Mouse (Mus musculus) left cerebral cortex, postnatal 25 days (tissue): ENCODE measurements around the gene Tmem26. TPM values are rescaled to one million over a fixed set of nuclear protein-coding genes. Genes with fewer than 3 reads are reported as not detected.
"Not testable (repeated sequence)": the region's sequence is repeated elsewhere in the genome, so short reads cannot be mapped to it uniquely, and the experiment has no call there.

Experiments
- DNase-seq, 2 experiments: peaks; one replicate each; pipeline ENCODE4 v3.0.0; 2022; ENCODE audit warnings: low spot score in 2 of 2, mixed read lengths in 1 of 2
- intact Hi-C: fragments of 180-260 bp; cut with DNase I; formaldehyde crosslinking; loops from one replicate; pipeline ENCODE4 v1.15.1; 2025
- total RNA-seq, 2 experiments: library from RNA; stranded (reverse); gene quantifications; 2 replicates each; pipeline ENCODE4 v1.2.3; 2021

The Tmem26 gene
- total RNA-seq, 2 experiments from 2014 or later: 0.28 to 0.30 TPM

DNA sequence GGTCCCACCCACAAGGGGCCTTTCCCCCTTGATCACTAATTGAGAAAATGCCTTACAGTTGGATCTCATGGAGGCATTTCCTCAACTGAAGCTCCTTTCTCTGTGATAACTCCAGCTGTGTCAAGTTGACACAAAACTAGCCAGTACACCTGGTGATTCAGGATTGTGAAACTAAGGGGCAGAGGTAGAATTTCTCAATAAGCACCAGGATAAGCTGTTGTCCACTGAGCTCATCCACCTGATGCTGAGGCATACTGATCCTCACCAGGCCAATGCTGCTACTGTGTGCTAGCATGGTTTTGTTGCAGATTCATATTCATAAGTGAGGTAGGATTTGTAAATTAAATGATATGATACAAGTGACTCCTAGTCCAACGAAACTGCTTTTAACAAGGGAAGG, 15.5 kb downstream of the Tmem26 start:
- DNase-seq, intact Hi-C loops: not testable (repeated sequence)

DNA sequence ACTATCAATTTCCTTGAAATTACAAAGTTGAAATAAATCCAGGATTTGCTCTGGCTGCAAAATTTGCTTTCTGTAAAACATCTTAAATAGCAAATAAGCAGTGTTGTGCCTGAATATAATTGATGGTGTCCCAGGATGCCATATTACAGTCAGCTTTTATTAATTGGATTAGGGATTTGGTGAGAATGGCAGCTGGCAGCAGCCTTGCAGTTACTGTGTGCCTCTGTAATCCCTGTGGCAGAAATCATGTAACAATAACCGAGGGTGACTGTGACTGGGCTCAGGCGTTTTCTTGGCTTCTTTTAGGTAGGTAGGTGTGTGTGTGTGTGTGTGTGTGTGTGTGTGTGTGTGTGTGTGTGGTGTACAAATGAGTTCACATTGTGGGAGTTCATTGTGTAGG, 16.8 kb downstream of the Tmem26 start:
- DNase-seq: no peak
- intact Hi-C loops: no loop called here

DNA sequence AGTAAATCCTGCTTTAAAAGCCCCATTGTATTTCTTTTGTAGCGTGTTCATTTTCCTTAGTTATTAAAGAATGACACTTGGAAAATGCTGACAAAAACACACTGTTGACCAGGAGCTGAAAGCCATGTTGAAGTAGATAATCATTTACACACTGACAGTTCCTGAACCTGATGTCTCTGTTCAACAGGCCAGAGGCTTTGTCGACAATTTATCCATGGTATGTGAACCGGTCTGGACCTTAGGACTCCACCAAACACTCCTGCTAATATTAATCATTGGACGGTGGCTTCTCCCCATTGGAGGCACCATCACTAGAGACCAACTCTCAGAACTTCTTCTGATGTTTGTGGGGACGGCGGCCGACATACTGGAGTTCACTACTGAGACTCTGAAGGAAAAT, 27.5 kb downstream of the Tmem26 start:
- intact Hi-C loops: no loop called here
- DNase-seq: no peak

DNA sequence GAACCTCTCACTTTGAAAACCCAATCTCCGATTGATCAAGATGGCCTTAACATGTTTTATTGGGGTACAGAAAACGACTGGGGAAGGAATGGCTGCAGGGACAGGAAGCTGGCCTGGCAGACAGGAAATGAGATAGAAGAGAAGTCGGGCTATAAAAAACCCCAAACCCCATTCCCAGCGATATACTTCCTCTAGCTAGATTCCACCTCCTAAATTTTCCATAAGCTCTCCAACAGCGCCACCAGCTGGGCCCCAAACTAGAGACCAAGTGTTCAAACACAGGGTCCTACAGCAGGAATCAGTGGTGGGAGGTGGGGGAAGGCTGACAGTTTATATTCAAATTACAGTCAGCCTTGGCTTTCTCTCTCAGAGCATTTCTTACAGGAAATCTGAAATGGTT, 35.8 kb downstream of the Tmem26 start:
- intact Hi-C loops: no loop called here
- DNase-seq: peak in 1 of 2 experiments; percentile 9

DNA sequence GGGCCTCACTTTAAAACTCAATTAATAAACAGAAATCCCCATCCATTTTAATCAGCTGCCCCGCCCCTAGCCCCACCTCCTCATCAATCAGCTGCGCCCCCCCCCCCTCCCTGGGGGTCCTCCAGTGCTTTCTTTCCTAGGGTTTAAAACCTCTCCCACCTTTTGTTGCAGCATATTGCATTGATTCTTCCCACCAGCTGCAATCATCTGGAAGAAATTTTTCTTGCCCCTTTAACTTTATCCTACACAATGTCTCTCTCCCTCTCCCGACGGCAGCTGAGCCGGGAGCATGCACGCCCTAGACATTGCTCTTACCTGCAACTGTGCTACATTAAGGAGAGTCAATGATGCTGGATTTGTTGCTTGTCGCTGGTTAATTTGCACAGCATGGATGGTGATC, 36.3 kb downstream of the Tmem26 start:
- intact Hi-C loops: no loop called here
- DNase-seq: no peak

DNA sequence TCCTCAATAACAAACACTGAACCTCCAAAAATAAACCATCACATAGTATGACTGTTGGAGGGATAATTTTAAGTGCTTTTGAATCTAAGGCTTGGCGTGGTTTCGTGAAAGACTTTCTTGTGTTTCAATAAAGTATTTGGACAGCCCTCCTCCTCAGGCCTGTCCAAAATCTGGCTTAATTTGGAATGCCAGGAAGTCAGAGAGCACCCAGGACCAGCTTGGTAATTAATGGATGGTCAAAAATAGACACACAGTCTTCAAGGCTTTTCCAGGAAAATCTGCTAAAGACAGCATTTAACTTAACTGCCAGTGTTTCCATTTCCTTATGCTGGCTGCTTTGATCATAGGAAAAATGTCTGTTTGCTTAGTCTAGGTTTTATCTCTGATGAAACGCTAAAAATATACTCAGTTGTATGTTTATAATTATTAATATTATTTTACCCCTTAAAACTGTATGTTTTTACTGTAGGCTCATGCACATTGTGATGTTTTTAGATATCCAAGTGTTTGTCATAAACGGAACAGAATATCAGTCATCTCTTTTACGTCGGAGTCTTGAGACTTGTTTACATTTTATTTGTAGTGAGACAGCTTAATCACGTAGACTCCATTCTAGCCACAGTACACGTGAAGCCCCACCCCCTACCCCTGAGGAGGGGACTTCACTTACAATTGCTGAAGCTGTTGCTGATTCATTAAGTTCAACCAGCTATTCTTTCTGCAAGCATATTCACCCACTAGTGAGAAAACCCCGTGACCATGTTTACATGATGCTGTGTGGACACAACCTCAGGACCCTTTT, 57.8 kb downstream of the Tmem26 start:
- DNase-seq: no peak
- intact Hi-C loops: no loop called here

DNA sequence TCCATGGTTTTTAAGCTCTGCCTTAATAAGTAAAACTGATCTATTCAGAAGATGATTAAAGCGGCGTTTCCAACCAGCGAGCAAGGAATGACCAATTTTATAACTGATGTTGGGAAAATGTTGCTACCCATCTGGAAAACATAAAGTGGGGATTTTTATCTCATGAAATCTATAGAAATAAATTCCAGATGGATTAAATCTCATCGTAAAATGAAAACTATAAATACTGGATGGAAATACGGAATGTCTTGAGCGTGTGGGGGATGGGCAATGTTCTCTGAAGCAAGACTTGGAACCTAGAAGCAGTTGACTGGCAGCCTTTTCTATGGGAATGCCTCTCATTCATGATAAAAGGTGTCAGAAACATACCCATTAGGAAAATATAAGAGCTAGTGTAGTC, 59.3 kb downstream of the Tmem26 start:
- DNase-seq: no peak
- intact Hi-C loops: no loop called here

DNA sequence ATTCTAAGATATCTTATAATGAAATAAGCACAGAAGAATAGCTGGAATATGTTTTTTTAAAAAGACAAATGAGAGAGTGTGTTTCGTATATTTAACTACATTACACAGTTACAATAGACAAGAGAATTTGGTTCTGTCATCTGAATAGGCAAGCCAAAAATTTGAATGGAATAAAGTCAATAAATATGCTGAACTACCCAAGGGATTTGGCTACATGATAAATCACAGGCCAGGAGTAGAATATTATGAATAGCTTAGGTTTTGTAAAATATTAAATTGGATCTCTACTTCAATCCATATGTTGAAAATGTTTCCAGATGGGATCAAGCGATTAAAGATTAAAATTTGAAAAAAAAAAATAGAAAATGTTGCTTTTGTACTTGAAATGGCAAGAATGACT, 60.4 kb downstream of the Tmem26 start:
- intact Hi-C loops: no loop called here
- no peak for DNase-seq

DNA sequence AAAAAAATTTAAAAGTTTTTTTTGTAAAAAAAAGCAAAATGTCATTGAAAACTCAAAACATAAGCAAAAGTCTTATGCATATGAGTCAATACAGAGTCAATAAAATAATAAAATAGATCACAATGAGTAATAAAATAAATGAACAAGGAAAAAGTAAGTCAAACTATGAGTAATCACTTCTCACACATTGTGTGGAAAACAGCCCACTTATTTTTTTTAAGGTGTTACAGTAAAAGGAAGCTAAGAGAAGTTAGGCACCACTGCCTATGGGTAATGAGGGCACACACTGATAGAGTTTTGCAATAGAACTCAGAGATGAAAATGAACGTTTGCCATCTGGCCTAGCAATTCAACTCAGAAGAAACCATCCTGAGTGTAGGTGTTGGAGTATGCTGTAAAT, 61.0 kb downstream of the Tmem26 start:
- intact Hi-C loops: no loop called here

DNA sequence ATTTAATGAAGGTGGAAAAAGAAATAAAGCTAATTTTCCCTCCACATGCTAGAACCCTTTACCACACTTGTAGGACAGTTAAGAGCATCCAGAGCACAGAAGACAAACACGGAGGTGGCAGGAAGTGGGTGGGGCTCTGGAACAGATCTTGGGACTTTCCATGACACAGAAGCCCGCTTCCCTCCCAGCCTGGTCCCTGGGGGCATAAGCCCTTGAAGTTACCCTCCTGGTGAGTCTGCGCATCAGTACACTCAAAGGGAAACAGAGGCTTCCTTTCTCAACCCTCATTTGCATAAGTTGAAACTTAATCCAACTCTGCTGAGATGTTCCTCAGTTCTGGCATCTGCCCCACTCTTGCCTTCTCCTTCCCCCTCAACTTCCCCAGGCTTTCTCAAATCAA, 72.0 kb downstream of the Tmem26 start:
- DNase-seq: peak in 1 of 2 experiments; percentile 4
- intact Hi-C loops: no loop called here

More for the DNA sequence above, 61.0 kb downstream of the Tmem26 start:
- DNase-seq: no peak

DNA sequence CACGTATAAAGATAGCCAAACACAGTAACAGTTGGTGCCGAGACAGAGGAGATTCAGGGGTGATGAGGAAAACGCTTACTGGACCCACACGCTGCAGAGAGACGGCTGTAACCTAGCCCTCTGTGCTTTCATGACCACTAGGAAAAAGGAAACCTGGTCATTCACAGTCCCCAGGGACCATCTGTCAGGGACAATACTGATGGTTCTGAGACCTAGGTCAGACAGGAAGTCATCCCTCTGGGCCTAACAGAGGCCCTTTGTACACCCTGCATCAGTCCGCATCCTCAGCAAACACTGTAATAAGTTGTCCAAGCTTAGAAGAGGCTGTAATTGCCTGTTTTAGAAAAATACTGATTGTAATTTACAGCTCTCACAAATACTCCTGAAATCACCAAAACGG, 76.4 kb downstream of the Tmem26 start:
- intact Hi-C loops: no loop called here
- DNase-seq: no peak

DNA sequence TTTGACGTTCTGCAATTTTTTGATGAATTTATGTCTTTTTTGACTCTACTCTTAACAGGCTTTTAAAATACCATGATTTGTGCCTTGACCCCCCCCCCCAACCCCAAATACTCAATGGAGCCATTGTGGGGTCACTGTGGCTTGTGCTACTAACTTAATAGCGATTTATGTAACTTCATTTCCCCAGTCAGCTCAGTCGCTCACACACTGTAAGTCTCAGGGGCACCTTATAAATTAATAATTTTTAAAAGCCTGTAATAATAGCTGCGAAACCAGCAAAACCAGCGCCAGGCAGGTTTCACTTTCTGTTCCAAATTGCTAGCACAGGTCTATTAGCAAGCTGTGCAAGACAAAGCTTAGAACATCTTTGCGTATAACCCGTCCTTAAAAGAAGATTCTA, 76.9 kb downstream of the Tmem26 start:
- intact Hi-C loops: no loop called here
- DNase-seq: no peak

DNA sequence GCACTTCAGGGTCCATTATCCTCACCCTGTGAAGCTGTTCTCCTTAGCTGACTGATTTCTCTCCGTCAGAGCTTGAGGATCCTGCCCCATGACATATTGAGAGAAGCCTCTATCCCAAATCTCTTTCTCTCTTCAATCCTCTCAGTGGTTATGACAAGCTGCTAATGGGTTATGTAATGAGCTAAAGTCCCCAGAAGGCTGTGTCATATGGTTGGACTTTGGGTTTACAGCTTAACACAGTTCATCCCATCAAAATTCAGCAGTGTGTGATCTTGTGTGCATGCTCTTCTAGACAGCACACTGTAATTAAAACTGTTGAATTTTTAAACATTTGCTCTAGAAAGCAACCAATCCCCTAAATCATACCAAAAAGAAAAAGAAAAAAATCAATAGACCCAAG, 82.9 kb downstream of the Tmem26 start:
- no peak for DNase-seq
- intact Hi-C loops: no loop called here

DNA sequence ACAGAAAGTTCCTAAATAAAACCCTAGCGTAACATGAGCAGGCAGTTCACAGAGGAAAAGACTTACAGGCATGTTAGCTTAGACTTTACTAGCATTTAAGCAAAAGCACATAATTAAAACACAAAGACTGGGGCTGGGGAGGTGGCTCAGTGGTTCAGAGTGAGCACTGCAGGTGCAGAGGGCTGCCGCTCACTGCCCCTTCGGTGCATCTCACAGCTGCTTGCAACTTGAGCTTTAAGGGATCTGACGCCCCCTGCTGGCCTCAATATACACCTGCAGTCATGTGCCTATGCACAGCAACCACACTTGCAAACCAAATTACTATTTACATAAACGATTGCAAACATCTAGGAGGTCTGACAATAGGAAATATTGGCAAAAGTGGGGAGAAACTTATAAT, 87.5 kb downstream of the Tmem26 start:
- intact Hi-C loops: no loop called here
- no peak for DNase-seq

DNA sequence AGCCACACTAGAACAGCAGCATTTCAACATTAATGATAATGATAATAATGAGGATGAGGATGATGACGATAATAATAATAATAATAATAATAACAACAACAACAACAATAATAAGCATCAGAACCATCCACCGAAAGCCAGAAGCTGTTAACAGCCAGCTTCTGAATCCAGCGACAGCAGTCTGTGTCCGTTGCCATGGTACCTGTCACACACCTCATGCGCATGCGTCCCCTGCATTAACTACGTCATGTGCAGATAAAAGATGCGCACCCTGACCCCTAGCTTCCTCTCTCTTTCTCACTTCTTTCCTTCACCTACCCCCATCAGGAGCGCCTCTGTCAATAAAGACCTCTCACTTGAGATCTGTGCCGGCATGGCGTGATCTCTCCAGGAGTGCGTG, 89.3 kb downstream of the Tmem26 start:
- DNase-seq: no peak
- intact Hi-C loops: no loop called here

DNA sequence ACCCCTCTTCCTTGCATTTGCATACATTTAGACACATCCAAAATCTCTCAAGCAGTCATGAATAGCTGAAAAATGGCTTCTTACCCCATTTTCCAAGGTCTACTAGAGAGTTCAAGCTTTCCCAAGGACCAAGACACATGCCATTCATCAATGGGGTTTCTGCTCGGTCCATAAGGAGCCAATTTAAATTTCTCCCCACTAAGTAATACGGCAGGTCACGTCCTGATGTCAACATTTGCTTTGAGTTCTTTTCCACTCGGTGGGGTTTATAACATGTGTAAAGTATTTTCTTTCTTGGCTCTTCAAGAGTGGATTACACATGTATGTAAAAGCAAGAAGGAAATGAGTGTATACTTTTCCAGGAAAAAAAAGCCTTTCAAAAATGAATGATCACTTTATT, 93.8 kb downstream of the Tmem26 start:
- DNase-seq: no peak
- intact Hi-C loops: no loop called here

DNA sequence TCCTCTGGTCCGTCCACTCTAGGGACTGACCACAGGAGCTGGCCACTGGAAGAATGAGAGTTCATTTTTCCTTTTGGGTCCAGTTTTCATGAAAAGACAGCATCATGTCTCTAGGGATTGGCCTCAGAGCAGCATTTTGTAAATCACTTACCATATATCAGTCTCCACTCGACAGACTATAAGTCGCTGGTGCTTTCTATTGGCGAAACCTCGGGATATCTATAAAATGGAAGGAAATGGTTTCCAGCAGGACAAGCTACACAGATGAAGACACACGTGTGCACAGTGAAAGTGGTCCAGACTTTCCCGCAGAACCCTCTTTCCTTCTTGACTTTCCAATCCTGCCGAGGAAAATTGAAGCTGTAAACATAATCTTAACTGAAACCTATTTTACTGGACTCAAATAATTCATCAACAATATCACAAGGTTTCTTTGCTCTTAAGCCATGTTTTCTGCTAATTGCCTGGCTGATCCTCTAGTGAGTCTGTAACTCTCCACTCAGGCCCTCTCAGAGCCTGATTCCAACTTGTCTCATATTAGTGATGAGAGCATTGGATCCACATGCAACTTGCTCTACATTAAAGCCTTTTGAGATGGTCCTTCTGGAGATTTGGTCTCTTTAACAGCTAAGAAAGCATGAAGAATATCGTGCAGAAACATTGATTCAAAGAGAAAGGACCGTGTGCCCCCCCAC, 94.8 kb downstream of the Tmem26 start:
- no peak for DNase-seq
- intact Hi-C loops: no loop called here

DNA sequence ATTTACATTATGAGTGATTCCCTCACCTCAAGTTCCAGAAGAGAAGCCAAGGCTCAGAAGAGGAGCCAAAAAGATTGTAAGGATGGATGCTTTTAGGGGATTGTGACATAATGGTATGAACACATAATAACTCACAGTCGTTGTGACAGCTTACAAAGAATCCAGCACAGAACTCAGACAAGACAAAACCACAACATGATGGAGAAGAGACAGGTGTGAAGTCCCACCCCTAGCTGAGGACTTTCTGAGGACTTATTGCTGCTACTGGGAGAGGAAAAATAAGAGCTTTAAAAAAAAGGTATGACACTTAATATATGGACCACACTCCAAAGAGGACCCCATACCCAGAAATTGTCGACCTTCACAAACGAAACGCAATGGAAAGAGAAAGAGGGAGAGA, 101.1 kb downstream of the Tmem26 start:
- intact Hi-C loops: no loop called here
- DNase-seq: no peak
